Mouse (Mus musculus): ENCODE data around the gene Ubac2. TPM values are rescaled to one million over a fixed set of nuclear protein-coding genes. Genes with fewer than 3 reads are reported as not detected.

Gene Ubac2
- polyA plus RNA-seq, 2 experiments: 10.1 to 16.4 TPM

DNA sequence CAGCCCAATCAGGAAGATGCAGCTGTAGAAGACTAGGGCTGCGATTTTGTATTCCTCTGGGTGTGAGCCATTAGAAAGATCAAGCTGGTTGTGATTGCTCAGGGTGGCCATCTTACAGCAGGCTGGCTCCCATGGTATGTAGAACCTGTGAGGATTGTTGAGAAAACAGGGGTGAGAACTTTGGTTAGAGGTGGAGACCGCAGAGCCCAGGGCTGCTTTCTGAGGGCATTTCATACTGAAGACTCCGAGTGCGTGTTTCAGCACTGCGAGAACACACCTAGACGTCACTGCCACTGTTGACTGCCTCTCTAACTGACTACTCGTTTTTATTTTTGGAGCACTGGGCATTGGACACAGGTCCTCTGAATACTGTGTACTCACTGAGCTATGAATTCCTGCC lies 34.1 kb downstream of the Ubac2 start:
- H3K4me1 ChIP-seq (replicated peaks; ENCODE audit: control insufficient read depth in 2 of 2, insufficient read depth in 2 of 2, low read length in 1 of 2): no peaks in the 10 kb centered on the region
- ATAC-seq (ENCODE audit: insufficient read depth) (no peak), DNase-seq (ENCODE audit: low read depth in 3 of 3, low spot score in 3 of 3) (no peak)
- TF ChIP-seq EP300 (IDR thresholded peaks at IDR 0.05; ENCODE audit: low read depth): no peak
- no peak for TF ChIP-seq CTCF (IDR thresholded peaks at IDR 0.05; ENCODE audit: low read depth)
- H3K36me3 ChIP-seq (replicated peaks; ENCODE audit: control insufficient read depth, insufficient read depth, low read depth): no peaks in the 10 kb centered on the region; the same call in none of the 2 replicates
- no peak overlapping the region for H3K9ac ChIP-seq (replicated peaks)
- H3K9me3 ChIP-seq (ENCODE audit: control insufficient read depth, low read length): no peaks in the 10 kb centered on the region
- H3K27ac ChIP-seq: no peak overlapping the region
- H3K27me3 ChIP-seq (ENCODE audit: control insufficient read depth, insufficient read depth, low read length): no peaks in the 10 kb centered on the region
- H3K4me2 ChIP-seq (ENCODE audit: low read depth): no peak overlapping the region
- no peak overlapping the region for H3K4me3 ChIP-seq (ENCODE audit: insufficient read depth in 1 of 2, low read depth in 2 of 2, low read length in 2 of 2)
- WGBS (ENCODE audit: insufficient replicate concordance): 86% methylated on average over 7 of the region's 7 CpGs

GRCm38 (mm10) chr14:121915143-121915542 lies 36.7 kb downstream of the Ubac2 start:
- DNase-seq (ENCODE audit: low read depth in 3 of 3, low spot score in 3 of 3) (no peak), ATAC-seq (ENCODE audit: insufficient read depth) (no peak)
- no peaks in the 10 kb centered on the region for H3K36me3 ChIP-seq (replicated peaks; ENCODE audit: control insufficient read depth, insufficient read depth, low read depth)
- no peak overlapping the region for H3K9ac ChIP-seq (replicated peaks)
- no peak overlapping the region for H3K4me3 ChIP-seq (ENCODE audit: insufficient read depth in 1 of 2, low read depth in 2 of 2, low read length in 2 of 2)
- no peaks in the 10 kb centered on the region for H3K27me3 ChIP-seq (ENCODE audit: control insufficient read depth, insufficient read depth, low read length)
- no peak overlapping the region for H3K27ac ChIP-seq
- H3K9me3 ChIP-seq (ENCODE audit: control insufficient read depth, low read length): no peaks in the 10 kb centered on the region
- no peak for TF ChIP-seq CTCF (IDR thresholded peaks at IDR 0.05; ENCODE audit: low read depth)
- TF ChIP-seq EP300 (IDR thresholded peaks at IDR 0.05; ENCODE audit: low read depth): no peak
- H3K4me2 ChIP-seq (ENCODE audit: low read depth): no peak overlapping the region
- no peaks in the 10 kb centered on the region for H3K4me1 ChIP-seq (replicated peaks; ENCODE audit: control insufficient read depth in 2 of 2, insufficient read depth in 2 of 2, low read length in 1 of 2)
- WGBS (ENCODE audit: insufficient replicate concordance): 66% methylated on average over 5 of the region's 5 CpGs

DNA sequence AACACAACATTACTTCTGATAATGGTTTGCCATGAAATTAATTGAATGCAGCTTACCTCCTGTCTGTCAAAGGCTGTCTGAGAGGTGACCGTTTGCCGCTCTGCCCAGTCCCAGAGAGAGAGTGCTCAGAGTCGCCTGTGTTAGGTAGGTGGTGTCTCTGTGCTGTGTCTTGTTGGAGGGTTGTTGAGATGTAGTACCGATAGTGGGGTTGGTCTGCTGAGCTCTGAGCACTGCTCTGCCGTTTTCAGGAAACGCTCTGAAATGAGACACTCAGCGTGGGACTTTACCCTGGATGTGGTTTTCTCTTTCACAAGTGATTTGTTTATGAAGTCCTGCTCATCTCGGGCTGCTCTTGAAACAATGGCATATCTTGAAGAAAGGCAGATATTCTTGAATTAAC lies 37.2 kb downstream of the Ubac2 start, which contains the start of gene Gpr18:
Gene Gpr18, minus strand, starts transcription at position 161 of the 400 bp plus-strand sequence.
- ATAC-seq (ENCODE audit: insufficient read depth): no peak
- WGBS (ENCODE audit: insufficient replicate concordance): 37% methylated on average over 8 of the region's 8 CpGs
- Histone ChIP-seq H3K27me3 (ENCODE audit: control insufficient read depth, insufficient read depth, low read length) (no peaks in the 10 kb centered on the region), H3K4me2 (ENCODE audit: low read depth) (no peak within 1 kb of the TSS), H3K9ac (replicated peaks) (no peak within 1 kb of the TSS), H3K27ac (no peak within 1 kb of the TSS), H3K9me3 (ENCODE audit: control insufficient read depth, low read length) (no peaks in the 10 kb centered on the region), H3K4me3 (ENCODE audit: insufficient read depth in 1 of 2, low read depth in 2 of 2, low read length in 2 of 2) (no peak within 1 kb of the TSS), H3K36me3 (replicated peaks; ENCODE audit: control insufficient read depth, insufficient read depth, low read depth) (no peaks in the 10 kb centered on the region), H3K4me1 (replicated peaks; ENCODE audit: control insufficient read depth in 2 of 2, insufficient read depth in 2 of 2, low read length in 1 of 2) (0 out of 4 replicates have a peak, but pooled peaks cover 0 to 3% of the 10 kb centered on the region in 2 experiments)
- DNase-seq (ENCODE audit: low read depth in 3 of 3, low spot score in 3 of 3): no peak
- TF ChIP-seq CTCF (IDR thresholded peaks at IDR 0.05; ENCODE audit: low read depth) (no peak), EP300 (IDR thresholded peaks at IDR 0.05; ENCODE audit: low read depth) (no peak)

- H3K4me2 ChIP-seq (ENCODE audit: low read depth): no peak overlapping the region
- 72% methylated on average over 6 of the region's 6 CpGs for WGBS (ENCODE audit: insufficient replicate concordance)
- H3K4me1 ChIP-seq (replicated peaks; ENCODE audit: control insufficient read depth in 2 of 2, insufficient read depth in 2 of 2, low read length in 1 of 2): 0 out of 4 replicates have a peak, but pooled peaks cover 0 to 3% of the 10 kb centered on the region in 2 experiments
- TF ChIP-seq EP300 (IDR thresholded peaks at IDR 0.05; ENCODE audit: low read depth) (no peak), CTCF (IDR thresholded peaks at IDR 0.05; ENCODE audit: low read depth) (no peak)
- DNase-seq (ENCODE audit: low read depth in 3 of 3, low spot score in 3 of 3) (no peak), ATAC-seq (ENCODE audit: insufficient read depth) (no peak)
- H3K9ac ChIP-seq (replicated peaks): no peak overlapping the region
- H3K4me3 ChIP-seq (ENCODE audit: insufficient read depth in 1 of 2, low read depth in 2 of 2, low read length in 2 of 2): no peak overlapping the region
- H3K9me3 ChIP-seq (ENCODE audit: control insufficient read depth, low read length): no peaks in the 10 kb centered on the region
- H3K27ac ChIP-seq: no peak overlapping the region
- H3K27me3 ChIP-seq (ENCODE audit: control insufficient read depth, insufficient read depth, low read length): no peaks in the 10 kb centered on the region
- H3K36me3 ChIP-seq (replicated peaks; ENCODE audit: control insufficient read depth, insufficient read depth, low read depth): no peaks in the 10 kb centered on the region
Observed at GRCm38 (mm10) chr14:121916311-121917094, 38.1 kb downstream of the Ubac2 start.

GRCm38 (mm10) chr14:121918266-121918665 lies 39.8 kb downstream of the Ubac2 start:
- DNase-seq (ENCODE audit: low read depth in 3 of 3, low spot score in 3 of 3) (no peak), ATAC-seq (ENCODE audit: insufficient read depth) (peak; percentile 68)
- Histone ChIP-seq H3K4me2 (ENCODE audit: low read depth) (no peak overlapping the region), H3K4me1 (replicated peaks; ENCODE audit: control insufficient read depth in 2 of 2, insufficient read depth in 2 of 2, low read length in 1 of 2) (0 out of 4 replicates have a peak, but pooled peaks cover 0 to 3% of the 10 kb centered on the region in 2 experiments), H3K27ac (no peak overlapping the region), H3K36me3 (replicated peaks; ENCODE audit: control insufficient read depth, insufficient read depth, low read depth) (no peaks in the 10 kb centered on the region), H3K9me3 (ENCODE audit: control insufficient read depth, low read length) (no peaks in the 10 kb centered on the region), H3K4me3 (ENCODE audit: insufficient read depth in 1 of 2, low read depth in 2 of 2, low read length in 2 of 2) (no peak overlapping the region), H3K27me3 (ENCODE audit: control insufficient read depth, insufficient read depth, low read length) (no peaks in the 10 kb centered on the region), H3K9ac (replicated peaks) (no peak overlapping the region)
- TF ChIP-seq EP300 (IDR thresholded peaks at IDR 0.05; ENCODE audit: low read depth): no peak
- TF ChIP-seq CTCF (IDR thresholded peaks at IDR 0.05; ENCODE audit: low read depth): no peak
- WGBS (ENCODE audit: insufficient replicate concordance): 60% methylated on average over 3 of the region's 3 CpGs
